Mouse (Mus musculus) right cerebral cortex, postnatal 14 days (tissue): Measurements from ENCODE around the gene Slc6a20a.

Source experiments
- DNase-seq: peaks from one replicate; pipeline ENCODE4 v3.0.0; 2022

Gene Slc6a20a

DNA sequence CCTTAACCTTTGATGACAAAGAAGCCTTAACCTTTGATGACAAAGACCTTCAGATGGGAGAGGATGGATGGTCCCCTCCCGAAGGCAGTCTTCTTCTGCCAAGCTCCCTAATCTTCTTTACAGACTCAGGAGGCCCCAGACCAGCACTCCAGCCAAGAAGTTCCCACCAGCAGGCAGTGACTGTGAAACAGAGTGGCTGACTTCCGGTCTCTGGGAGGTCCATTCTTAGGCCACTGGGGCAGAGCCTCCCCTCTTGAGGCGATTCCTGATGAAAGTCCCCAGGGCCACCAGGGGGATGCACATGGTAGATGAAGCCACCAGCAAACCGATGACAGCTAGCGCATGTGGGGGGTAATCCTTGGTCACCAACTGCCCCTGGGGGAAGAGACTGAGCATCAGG is 41.9 kb downstream of the Slc6a20a start:
- no peak for DNase-seq

DNA sequence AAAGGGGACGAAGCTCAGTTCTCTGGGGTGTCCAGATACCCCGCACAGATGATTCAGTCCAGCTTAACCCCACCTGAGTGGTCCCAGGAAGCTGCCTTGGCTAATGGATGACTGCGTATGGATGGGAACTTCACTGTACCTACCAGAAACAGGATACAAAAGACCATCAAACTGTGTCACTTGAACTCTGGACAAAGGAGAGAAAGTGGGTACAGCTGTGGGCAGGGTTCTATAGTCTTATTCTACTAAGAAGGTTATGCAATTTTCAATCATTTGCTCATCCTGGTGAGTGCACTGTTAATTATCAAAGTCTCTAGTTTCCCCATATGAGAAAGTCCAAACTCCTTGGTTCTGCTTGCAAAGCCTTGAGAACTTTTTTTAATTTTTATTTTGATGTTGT is 45.7 kb downstream of the Slc6a20a start:
- DNase-seq: no peak

DNA sequence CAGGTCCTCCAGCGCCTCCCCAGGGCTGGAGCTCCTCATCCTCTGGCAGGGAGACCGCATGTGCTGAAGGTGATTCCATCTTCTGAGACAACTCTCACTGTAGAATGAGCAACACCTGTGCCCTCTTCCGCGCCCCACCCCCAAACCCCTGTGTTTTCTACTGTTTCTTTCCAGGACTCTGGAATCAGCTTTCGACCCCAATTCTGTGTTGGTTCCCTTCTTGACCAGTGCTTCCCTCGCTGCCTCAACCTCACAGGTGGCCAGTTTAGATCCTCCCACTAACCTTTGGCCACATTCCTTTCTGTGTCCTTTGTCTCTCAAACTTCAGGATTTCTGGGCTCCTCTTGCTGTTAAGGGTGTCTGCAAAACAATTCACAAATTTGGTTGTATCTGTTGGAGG is 46.4 kb downstream of the Slc6a20a start, which contains the start of gene Slc6a20b:
Slc6a20b (minus strand) TSS at position 285 of the 400 bp plus-strand sequence.
- DNase-seq: no peak

DNA sequence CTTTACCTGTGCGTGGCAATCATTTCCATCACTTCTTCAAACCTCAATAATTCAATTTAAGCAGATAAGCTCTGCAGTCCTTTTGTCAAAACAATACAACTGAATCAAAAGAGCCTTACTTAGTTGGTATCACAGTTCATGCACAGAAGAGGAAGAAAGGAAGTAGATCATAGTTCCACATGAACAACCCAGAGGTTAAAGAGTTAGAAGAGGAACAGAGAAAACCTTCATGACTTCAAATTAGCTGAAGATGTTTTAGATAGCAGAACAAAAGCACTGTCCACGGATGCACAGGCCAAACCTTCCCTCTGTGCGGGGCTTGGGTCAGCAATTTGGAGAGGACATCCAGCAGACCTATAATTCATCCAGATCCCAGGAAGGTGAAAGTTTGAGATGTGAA is 47.0 kb downstream of the Slc6a20a start:
- no peak for DNase-seq

DNA sequence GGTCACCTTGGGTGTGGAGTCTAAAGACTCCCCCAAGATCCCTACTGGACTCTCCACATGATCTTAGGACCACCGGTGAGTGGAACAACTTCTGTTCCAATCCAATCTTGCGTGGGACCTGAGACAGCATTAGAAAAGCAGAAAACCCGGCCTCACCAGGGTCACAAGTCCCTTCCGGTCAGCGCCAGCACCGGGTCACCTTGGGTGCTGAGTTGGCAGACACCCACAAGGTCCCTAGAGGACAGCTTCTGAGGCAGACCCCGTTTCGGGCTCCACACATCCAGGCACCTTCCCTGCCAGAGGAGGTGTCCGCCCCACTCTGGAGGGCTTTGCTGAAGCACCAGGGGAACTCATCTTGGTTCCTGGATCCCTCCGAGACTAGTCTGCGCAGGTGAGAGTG is 52.9 kb downstream of the Slc6a20a start:
- DNase-seq: no peak

DNA sequence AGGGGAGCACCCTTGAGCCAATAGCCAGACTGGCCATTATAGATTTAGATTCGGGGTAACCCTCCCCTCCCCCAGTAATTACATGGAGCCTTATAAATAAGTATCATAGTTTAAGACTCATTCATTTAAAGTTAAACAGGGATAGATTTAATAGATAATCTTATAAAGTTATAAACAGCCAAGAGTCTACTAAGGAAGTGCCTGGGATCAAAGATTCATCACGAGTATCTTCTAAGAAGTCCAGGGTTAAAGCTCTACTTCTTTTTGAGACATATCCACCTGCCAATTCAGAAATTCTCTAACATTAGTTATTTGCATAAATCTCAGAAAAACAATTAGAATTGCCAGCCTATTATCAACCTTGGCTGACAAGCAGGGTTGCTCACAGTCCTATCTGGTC is 53.9 kb downstream of the Slc6a20a start:
- no peak for DNase-seq

DNA sequence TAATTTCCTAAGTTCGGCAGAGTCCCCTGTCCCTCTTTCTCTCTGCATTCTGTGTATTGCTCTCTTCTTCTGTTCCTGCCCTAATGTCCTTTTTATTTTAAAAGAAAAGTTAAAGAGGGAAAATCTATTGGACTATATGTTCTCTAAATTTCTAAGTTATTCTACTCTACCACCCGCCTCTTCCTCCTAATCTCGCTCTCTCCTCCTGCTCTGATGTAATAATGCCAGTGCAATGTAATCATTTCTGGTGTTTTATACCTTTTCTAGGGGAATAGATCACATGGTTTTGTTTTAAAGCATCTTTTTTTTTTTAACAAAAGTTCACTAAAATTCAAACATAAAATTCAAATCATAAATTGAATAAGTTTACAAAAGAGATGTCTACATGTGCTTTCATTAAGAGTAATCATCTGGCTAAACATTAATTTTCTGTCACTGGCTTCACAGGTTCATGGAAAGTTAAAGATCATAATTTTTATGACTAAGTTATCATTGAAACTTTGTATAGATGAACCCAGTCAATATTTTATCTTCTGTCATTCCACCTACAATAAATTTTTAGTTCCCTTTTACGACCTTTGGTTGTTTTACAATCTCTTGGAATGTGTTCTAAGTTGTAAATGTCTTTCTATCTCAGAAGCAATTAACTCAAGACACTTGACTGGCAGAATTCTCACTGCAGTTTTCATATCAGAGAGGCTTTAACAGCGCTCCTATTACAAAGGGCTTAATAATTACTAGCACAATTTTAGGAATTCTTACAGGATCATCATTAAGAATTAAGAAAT is 58.2 kb downstream of the Slc6a20a start:
- no peak for DNase-seq

DNA sequence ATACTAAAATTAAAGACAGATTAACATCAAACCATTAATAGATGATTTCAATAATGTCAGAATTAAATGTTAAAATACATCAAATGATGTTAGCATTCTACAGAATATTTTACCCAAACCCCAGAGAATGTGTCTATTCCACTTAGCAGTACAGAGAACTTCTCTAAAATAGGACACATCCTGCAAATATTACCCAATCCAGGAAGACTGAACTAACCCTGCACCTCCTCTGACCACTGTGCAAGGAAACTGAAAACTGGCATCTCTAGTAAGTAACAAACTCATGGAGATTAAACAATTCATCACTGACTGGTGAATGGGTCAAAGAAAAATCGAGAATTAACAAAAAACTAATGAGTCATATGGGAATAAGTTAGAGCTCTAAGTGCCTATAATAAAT is 77.2 kb downstream of the Slc6a20a start:
- DNase-seq: no peak

DNA sequence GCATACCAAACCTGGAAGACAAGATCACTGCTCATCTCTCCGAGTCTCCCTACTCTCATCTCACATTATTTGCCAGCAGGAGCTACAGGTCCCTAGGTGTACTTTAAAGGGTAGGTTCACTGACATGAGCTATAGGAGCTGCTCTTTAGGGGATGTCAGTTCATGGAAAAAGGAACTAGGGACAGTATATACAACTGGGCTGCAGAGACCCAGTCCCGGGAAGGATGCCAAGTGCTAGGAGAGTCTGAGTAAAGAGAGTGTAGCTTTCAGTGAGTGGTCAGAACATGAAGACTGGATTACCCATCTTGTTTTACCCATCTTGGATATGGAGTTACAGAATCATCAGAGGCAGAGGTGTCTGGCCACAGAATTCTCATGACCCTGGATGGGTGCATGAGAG is 81.3 kb downstream of the Slc6a20a start:
- no peak for DNase-seq

DNA sequence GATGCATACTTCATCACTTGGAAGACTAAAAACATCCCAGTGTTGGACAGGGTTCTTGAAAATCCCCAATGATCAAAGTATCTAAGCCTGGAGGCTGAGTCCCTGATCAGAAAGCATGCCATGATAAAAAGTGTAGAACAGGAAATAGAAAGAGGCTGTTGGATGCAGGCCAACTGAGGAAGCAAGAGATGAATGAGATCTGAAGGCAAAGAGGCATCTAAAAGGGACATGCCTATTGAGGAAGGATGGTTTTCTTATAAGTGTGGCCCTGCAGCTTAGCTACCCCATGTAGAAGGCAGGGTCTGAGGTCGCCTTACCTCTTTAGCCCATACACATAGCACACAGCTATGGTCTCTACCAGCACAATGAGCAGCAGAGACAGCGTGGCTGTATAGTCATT is 81.8 kb downstream of the Slc6a20a start:
- no peak for DNase-seq

DNA sequence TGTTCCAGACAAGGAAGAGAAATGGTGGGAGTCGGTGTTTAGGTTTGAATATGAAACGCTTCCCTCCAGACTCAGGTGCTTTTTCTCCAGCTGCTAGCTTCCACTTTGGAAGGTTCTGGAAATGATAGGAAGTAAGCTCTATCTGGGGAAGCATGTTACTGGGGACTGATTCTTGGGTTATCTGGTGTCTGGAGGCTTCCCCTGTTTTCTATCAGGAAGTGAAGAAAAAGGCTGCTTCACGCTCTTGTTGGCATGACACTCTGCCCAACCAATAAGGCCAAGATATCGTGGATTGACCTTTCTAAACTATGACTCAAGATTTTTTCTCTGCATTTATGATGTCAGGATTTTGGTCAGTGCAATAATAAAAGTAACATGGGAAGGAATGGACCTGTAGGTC is 83.5 kb downstream of the Slc6a20a start:
- DNase-seq: no peak

DNA sequence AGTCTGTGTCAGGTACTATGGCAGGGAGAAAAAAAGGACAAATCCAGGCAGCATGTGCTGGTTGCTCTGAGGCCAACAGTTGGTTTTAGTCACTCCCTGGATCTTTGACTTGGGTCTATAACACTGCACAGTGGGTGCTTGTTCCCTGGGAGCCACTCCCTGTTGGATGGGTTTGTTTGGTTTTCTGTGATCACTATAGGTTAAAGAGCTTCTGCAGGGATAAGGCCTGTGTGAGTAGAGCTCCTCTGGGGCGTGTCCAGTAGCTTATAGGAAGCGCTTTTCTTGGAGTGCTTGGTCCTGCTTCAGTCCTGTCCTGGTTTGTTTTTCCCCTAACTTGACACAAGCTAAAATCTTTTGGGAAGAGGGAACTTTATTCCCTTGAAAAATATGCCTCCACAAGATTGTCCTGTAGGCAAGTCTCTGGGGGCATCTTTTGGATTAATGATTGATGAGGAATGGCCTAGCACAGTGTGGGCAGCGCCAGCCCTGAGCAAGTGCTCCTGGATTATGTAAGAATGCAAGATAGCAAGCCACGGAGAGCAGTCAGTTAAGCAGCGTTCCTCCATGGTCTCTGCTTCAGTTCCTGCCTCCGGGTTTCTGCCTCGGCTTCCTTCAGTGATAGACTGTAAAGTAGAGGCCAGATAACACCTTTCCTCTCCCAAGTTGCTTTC is 89.3 kb downstream of the Slc6a20a start:
- no peak for DNase-seq
